Mouse (Mus musculus): ENCODE data around the gene Hist1h2bn.
A peak's percentile ranks its signal among the peaks of the same experiment; 100 is the strongest.
"Not testable (repeated sequence)": the region's sequence is repeated elsewhere in the genome, so short reads cannot be mapped to it uniquely, and the experiment has no call there.

Hist1h2bn gene

DNA sequence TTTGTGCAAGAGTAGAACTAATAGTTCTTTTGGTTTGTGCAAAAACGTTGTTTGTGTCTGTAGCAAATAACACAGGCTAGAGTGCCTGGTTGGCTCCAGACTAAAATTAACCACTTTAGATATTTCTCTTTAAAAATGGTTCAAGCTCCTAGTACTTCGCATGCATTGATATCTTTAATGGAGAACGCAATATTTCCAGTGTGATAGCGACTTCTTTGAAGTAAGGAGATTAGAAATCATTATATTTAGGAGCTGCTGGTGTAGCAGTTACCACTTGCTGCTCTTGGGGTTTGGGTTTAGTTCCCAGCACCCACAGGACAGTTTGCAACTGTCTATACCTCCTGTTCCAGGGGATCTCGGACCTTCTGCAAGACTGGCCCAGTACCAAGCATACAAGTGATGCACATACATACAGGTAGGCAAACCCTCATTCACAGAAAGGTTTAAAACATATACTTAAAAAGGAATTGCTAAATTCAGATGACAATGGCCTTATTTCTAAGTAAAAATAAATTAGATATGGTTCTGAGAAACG is 27.2 kb downstream of the Hist1h2bn start:
- peak; percentile 19 for DNase-seq (ENCODE audit: low read depth, low spot score)

DNA sequence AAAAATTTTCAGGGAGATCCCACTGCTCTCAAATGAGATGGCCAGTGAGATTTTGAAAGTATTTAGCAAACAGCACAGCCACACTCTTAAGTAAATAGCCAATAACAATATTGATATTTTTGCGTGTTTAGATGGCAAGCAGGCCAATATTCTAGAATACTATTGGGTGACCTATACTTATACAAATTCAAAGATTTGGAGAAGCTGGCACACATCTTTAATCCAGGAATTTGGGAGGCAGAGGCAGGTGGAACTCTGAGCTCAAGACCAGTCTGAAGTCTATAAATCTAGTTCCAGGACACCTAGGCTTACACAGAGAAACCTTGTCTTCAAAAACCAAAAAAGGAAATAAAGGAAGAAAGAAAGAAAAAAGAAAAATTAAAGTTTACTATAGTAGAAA is 27.7 kb downstream of the Hist1h2bn start:
- no peak for DNase-seq (ENCODE audit: low read depth, low spot score)

DNA sequence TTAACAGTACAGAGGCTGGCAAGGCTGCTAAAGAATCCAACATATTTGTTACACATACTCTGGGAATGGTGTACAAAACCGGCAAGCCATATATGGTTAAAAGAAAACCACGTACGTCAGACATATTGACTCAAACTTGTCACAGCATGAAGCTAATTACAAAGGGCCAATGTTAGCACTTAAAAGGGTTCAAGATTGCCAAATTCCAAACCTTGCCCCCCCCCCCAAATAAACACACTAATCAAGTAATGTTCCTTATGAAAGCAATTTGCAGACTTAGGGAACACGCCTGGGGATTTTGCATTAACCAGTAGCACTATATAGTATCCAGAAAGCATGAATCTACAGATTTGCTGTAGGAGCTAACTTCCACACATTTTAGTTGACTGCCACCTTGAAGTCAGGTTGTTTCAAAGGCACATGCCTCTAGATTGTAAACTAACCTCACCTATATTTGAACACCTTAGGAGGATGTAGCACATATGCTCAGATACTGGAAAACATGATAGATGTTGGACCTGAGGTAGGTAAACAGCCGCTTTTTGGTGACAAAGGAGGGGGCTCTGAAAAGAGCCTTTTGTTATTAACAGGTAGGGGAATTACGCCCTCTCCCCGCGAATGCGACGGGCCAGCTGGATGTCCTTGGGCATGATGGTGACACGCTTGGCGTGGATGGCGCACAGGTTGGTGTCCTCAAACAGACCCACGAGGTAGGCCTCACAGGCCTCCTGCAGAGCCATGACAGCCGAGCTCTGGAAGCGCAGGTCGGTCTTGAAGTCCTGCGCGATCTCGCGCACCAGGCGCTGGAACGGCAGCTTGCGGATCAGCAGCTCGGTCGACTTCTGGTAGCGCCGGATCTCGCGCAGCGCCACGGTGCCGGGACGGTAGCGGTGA is 28.7 kb downstream of the Hist1h2bn start:
- DNase-seq (ENCODE audit: low read depth, low spot score) = peak; percentile 69

DNA sequence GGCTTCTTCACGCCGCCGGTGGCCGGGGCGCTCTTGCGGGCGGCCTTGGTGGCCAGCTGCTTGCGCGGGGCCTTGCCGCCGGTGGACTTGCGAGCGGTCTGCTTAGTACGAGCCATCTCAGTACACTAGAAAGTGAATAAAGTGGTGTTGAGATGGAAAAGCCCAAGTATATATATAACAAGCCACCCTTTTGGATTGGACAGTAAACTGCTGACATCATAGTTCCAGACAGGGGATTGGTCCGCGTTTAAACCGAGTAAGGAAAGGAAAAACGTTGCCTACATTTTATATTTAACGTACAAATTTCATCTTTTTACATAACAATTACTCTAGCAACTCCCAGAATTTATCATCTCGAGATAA is 29.3 kb downstream of the Hist1h2bn start, which contains the start of gene Hist1h3i:
Gene Hist1h3i (minus strand): TSS at position 116 of the 363 bp plus-strand sequence.
- DNase-seq (ENCODE audit: low read depth, low spot score) = peak; percentile 90

DNA sequence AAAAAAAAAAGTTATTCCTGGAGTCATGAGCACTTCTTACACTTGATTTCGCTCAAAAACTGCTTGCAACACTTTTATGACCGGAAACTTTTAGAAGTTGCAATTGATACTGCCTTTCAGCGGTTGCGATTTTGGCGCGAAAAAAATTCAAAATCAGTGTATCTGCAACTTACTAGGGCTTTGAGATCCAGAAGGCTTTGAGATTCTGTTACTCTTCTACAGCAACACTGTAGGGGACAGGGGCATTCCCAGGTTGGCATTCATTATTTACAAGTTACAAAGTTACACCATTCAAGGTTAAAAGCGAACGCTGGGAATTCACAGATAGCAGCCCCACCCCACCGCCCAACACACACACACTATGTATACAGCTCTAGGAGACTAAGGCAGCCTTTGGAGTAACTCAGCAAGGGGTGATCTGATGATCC is 29.8 kb downstream of the Hist1h2bn start:
- DNase-seq (ENCODE audit: low read depth, low spot score) = peak; percentile 85

DNA sequence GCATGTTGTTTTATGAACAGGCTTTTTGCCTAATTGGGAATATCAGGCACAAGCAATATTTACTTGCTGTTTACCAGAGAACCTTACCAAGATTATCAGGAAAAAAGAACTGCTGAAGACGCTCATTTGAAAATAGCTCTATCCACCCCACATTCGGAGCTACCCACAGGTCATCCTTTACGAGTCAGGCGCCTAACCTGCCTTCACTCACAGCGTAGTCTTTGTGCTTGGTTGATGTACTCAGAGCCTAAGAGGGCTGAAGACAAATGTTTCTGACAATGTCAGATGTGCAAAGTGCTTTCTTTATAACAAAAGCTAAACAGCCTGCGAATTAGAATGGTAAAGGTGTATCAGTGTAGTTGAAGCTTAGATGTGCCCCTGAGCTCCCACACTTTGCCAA is 30.4 kb downstream of the Hist1h2bn start:
- DNase-seq (ENCODE audit: low read depth, low spot score) = peak; percentile 14

DNA sequence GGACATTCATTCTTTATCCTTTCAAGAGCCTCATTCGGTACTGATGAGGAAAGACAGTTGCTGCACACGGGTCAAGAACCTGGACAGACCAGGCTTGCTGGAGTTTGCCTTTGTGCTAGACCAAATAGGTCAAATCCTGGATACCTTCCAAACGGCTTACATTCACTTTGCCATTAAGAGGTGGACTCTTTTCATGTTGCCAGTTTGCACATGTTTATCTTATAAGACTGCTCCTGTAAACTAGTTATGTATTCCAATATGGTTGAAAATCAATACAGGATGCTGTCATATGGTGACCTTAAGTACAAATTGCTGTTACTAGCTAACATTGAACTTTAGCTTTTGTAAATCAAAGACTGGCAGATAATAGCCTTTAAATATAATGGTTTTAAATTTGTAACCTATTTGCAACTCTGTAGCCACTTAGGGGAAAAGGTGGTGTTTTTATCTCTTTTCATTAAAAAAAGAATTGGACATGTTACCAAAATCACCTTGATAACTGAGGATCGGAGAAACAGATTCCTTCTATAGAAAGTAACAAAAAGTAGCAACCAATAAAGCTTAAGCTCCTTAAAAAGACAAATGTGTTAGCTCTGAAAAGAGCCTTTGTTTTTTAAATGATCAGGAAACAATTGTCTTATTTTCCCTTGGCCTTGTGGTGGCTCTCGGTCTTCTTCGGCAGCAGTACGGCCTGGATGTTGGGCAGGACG is 32.4 kb downstream of the Hist1h2bn start:
- peak; percentile 72 for DNase-seq (ENCODE audit: low read depth, low spot score)

DNA sequence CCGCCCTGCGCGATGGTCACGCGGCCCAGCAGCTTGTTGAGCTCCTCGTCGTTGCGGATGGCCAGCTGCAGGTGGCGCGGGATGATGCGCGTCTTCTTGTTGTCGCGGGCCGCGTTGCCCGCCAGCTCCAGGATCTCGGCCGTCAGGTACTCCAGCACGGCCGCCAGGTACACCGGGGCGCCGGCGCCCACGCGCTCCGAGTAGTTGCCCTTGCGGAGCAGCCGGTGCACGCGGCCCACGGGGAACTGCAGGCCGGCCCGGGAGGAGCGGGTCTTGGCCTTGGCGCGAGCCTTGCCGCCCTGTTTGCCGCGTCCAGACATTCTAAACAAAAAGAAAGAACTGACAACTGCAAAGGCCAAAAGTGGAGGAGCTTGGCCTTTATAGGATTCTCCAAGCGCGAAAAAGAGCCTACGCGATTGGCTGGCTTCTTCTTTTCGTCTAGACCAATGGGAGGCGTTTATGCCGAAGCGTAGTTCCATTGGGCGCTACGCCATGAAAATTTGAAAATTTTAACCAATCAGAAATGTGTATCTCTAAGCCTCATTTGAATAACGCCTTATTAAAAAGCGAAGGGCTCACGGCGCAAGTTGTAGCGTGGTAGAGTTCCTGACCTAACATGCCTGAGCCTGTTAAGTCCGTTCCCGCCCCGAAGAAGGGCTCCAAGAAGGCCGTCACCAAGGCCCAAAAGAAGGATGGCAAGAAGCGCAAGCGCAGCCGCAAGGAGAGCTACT is 33.1 kb downstream of the Hist1h2bn start, which contains the start of the genes Hist1h2an and Hist1h2bp:
Gene Hist1h2an (minus strand): TSS at position 320 of the 731 bp plus-strand sequence.
Gene Hist1h2bp (plus strand): TSS at position 563 of the 731 bp plus-strand sequence.
- DNase-seq (ENCODE audit: low read depth, low spot score) = peak; percentile 97

DNA sequence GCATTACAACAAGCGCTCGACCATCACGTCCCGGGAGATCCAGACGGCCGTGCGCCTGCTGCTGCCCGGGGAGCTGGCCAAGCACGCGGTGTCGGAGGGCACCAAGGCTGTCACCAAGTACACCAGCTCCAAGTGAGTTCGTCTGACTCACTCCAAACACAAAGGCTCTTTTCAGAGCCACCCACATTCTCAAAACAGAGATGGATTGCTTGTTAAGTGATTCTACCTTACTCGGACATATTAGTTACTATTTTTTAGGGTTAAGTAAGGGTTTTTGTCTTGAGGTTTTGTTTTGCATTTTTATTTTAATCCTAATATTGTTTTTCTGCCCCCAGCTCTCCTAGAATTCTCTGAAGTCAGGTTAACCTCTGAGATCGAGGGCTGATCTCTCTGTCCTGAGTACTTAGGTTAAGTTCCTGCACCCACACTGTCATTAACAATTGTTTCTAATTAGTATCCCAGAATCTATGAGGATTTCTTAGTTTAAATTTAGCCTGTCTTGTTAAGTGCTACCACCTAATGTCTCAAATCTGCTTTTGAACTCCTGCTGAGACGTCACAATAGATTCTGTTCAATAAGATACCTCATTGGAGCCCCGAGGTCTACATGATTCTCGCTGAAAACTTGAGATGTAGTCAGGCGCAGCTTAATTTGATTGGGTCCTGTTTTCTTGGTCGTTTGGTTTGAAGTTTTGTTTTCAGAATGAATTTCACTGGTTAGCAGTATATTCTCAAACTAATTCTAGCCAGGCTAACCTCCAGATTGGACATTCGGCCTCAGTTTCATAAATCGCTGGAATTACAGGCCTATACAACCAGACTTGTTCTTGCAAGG is 34.1 kb downstream of the Hist1h2bn start:
- peak; percentile 44 for DNase-seq (ENCODE audit: low read depth, low spot score)

DNA sequence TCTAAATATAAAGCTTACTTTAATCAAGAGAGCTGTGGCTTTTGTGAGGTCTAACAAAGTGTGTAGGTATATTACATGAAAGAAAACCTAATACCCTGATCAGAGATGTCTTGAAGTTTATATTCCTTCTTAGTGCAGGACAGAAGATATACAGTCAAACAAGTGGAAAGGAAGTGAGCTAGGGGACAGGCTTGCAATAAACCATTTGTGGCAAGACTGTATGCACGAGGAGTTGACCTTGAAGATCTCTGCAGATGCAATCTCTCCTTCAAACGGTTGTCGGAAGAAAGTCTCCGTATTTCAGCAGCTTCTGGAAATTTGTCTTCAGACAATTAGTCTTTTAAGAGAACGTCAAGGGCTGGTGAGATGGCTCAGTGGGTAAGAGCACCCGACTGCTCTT is 36.0 kb downstream of the Hist1h2bn start:
- DNase-seq (ENCODE audit: low read depth, low spot score) = peak; percentile 25

DNA sequence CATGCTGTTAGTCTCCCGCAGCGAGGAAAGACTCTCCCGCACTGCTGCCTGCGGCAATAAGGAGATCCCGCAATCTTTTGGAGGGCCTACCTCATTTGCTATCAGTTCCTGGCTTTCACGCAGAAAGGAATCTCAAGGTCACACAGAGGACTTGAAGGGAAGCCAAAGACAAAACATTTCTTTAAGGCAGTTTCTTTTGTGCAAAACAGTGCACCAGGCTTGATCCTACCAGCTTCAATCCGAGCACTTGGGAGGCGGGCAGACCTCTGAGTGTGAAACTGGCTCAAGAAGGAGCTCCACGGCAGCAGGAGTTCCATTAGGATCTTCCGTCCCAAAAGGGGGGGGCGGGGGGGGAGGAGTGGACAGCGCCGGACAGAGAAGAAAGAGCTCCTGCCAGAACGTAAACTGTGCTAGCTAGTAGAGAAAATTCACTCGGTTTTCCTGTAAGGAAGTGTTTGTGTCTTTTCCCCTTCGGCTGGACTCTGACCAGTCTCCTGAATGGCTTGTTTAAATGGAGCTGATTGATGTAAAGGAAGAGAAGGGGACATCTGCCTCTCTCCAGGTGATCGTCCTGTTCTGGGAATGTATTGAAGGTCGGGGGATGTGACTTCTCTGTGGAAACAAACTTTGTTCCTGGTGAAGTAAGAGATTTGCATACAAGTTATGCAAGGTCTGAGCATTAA is 36.8 kb downstream of the Hist1h2bn start:
- DNase-seq (ENCODE audit: low read depth, low spot score) = peak; percentile 91

DNA sequence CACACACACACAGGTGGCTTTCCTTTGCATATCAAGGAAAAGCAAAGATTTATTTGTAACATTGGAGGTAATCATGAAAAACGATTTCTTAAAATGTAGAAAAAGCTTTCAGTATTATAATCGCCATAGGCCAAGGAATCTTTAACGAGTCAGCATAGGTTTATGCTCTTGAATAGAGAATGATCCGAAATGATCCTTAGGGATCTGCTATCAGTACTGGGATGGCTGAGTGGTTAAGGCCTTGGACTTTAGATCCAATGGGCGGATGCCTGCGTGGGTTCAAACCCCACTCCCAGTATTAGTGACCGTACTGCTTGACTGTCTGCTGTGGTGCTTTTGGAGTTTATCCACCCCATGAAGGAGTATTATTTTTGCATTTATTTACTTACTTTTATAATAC is 41.7 kb downstream of the Hist1h2bn start:
- DNase-seq (ENCODE audit: low read depth, low spot score) = peak; percentile 43

DNA sequence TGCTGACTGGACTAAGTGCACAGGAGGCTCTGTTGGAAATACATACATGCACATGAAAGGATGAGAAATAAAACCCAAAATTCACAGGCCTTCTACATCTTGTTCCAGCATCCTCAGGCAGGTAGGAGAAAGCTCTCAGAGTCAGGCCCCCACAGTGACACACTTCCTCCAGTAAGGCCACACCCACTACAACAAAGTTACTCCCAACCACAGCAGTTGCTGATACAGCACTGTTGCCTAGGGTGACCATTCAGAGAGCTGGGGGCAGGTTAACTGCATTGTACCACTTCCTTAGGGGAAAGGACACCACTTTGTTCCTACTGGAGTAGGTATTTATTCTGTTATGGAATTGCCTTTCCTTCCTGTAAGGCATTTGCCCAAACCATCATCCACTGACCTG is 43.2 kb downstream of the Hist1h2bn start:
- DNase-seq (ENCODE audit: low read depth, low spot score) = not testable (repeated sequence)

DNA sequence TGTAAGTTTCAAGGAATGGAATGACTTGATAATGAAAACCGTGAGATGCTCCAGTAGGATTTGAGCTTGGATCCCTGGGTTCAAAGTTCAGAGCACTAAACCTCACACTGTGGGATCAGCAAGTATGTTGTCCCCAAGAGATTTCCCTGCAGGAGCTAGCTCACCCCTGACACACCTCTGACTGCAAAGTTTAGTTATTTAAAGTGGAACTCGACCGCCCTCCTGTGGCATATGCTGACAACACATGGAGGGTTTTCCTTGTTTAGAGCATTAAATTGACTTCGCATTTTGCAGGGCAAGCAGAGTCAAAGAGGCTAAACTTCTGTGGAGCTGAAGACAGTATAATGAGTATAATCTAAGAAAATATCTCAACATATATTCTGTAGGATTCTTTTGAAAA is 49.1 kb downstream of the Hist1h2bn start:
- DNase-seq (ENCODE audit: low read depth, low spot score) = not testable (repeated sequence)

Data from ZHBTc4 (cell line).